Mouse (Mus musculus): ENCODE measurements at regions not wholly inside any gene's neighbourhood (a gene's known extent, or its start where the extent isn't known, plus 50 kb on each side); places are given as distances from the start of the nearest gene placed in this dataset.

DNA sequence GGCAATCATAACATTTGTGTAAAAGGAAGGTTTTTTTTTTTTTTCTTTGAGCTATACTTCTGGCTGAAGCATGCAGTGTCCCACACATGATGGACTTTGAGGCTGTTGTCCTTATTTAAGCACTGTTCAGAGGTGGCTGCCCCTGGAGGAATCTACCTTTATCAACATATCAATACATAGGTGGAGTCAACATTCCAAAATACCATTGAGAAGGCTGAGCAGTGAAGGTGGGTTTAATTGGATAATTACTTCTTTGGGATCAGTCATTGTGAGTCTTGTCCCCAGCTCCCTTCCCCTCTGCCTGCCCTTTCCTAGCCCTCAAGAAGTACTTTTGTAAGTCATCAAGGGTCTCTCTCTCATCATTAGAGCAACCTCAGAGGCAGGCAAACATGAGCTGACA, 951.9 kb upstream of the Map3k7 start:
- H3K36me3 ChIP-seq (ENCODE audit: control insufficient read depth, insufficient read depth) = no peaks in the 10 kb centered on the region
- H3K27me3 ChIP-seq (ENCODE audit: control insufficient read depth, insufficient read depth, insufficient read length) = no peaks in the 10 kb centered on the region
- H3K79me2 ChIP-seq (ENCODE audit: control insufficient read depth, insufficient read depth) = no peaks in the 10 kb centered on the region
- no peak overlapping the region for H3K4me3 ChIP-seq (ENCODE audit: insufficient read depth, poor library complexity, severe bottlenecking)
- no peak for TF ChIP-seq MYOG (IDR thresholded peaks at IDR 0.05; ENCODE audit: control insufficient read depth, extremely low read depth, insufficient read length)
- TF ChIP-seq CEBPB (IDR thresholded peaks at IDR 0.05; ENCODE audit: low read depth) = no peak
- no peak for TF ChIP-seq MYOD1 (IDR thresholded peaks at IDR 0.05; ENCODE audit: control insufficient read depth, insufficient read length, low read depth)
- no peak for TF ChIP-seq MAX (IDR thresholded peaks at IDR 0.05)
- TF ChIP-seq FOSL1 (IDR thresholded peaks at IDR 0.05; ENCODE audit: insufficient read depth, low read length, poor library complexity, severe bottlenecking) = no peak
- TF ChIP-seq CTCF (IDR thresholded peaks at IDR 0.05; ENCODE audit: control insufficient read depth, insufficient read depth, insufficient read length) = no peak
- TF ChIP-seq USF1 (IDR thresholded peaks at IDR 0.05; ENCODE audit: low read depth) = no peak
- no peak overlapping the region for H3ac ChIP-seq (ENCODE audit: control insufficient read depth, insufficient read length, low read depth)
- H3K79me3 ChIP-seq (ENCODE audit: low read depth) = no peaks in the 10 kb centered on the region

DNA sequence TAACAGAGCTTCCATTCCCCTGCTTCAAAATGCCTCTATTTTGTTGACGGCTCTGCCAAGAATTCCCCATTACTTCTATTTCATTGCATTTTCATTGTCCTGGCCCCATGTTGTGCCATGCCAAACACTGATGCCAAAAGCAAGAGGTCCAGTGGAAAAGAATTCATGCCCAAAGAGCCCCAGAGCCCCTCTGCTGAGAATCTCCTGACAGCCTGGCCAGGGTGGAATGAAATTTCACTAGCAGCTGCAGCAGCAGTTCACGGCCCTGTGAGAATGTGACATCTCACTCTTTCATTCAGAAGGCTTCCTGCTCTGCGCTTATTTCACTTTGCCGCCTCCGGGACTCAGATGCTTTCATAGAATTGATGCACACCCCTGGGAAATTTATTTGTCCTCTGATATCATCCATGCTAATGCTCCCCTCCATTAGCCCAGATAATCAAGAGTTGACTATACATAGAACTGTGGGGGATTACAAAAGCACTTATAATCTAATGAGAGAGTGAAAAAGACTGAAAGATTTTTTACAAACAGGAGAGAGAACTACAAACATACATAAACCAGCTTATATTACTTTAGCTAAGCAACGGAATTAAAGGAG, 911.7 kb upstream of the Map3k7 start:
- no peaks in the 10 kb centered on the region for H3K79me2 ChIP-seq (ENCODE audit: control insufficient read depth, insufficient read depth)
- H3K79me3 ChIP-seq (ENCODE audit: low read depth) = no peaks in the 10 kb centered on the region
- H3K36me3 ChIP-seq (ENCODE audit: control insufficient read depth, insufficient read depth) = no peaks in the 10 kb centered on the region
- no peak overlapping the region for H3ac ChIP-seq (ENCODE audit: control insufficient read depth, insufficient read length, low read depth)
- H3K4me3 ChIP-seq (ENCODE audit: insufficient read depth, poor library complexity, severe bottlenecking) = no peak overlapping the region
- H3K27me3 ChIP-seq (ENCODE audit: control insufficient read depth, insufficient read depth, insufficient read length) = no peaks in the 10 kb centered on the region
- TF ChIP-seq FOSL1 (IDR thresholded peaks at IDR 0.05; ENCODE audit: insufficient read depth, low read length, poor library complexity, severe bottlenecking) (no peak), MAX (IDR thresholded peaks at IDR 0.05) (no peak), CEBPB (IDR thresholded peaks at IDR 0.05; ENCODE audit: low read depth) (no peak), USF1 (IDR thresholded peaks at IDR 0.05; ENCODE audit: low read depth) (no peak), CTCF (IDR thresholded peaks at IDR 0.05; ENCODE audit: control insufficient read depth, insufficient read depth, insufficient read length) (no peak), MYOD1 (IDR thresholded peaks at IDR 0.05; ENCODE audit: control insufficient read depth, insufficient read length, low read depth) (no peak), MYOG (IDR thresholded peaks at IDR 0.05; ENCODE audit: control insufficient read depth, extremely low read depth, insufficient read length) (no peak)

DNA sequence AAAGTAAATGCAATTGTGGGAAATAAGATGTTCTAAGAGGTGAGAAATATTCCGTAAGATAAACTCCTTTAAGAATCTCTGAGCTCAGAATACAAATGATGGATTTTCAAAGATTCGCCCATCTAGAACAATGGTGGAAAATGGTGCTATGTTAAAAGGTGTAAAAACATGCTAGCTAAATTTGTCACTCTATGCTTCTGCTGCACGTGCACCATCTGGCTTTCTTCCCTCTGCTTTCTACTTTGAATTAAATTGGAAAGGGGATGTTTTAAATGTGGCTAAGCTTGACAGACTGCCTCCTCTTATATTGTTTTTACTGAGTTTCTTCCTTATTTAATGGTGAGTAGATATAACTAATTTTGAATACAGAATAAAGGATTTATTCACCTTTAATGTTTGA, 887.7 kb upstream of the Map3k7 start:
- Histone ChIP-seq H3K36me3 (ENCODE audit: control insufficient read depth, insufficient read depth) (no peaks in the 10 kb centered on the region), H3K79me3 (ENCODE audit: low read depth) (no peaks in the 10 kb centered on the region), H3ac (ENCODE audit: control insufficient read depth, insufficient read length, low read depth) (no peak overlapping the region), H3K4me3 (ENCODE audit: insufficient read depth, poor library complexity, severe bottlenecking) (no peak overlapping the region), H3K79me2 (ENCODE audit: control insufficient read depth, insufficient read depth) (no peaks in the 10 kb centered on the region), H3K27me3 (ENCODE audit: control insufficient read depth, insufficient read depth, insufficient read length) (no peaks in the 10 kb centered on the region)
- TF ChIP-seq CTCF (IDR thresholded peaks at IDR 0.05; ENCODE audit: control insufficient read depth, insufficient read depth, insufficient read length) (no peak), USF1 (IDR thresholded peaks at IDR 0.05; ENCODE audit: low read depth) (no peak), CEBPB (IDR thresholded peaks at IDR 0.05; ENCODE audit: low read depth) (no peak), MYOG (IDR thresholded peaks at IDR 0.05; ENCODE audit: control insufficient read depth, extremely low read depth, insufficient read length) (no peak), MAX (IDR thresholded peaks at IDR 0.05) (no peak), FOSL1 (IDR thresholded peaks at IDR 0.05; ENCODE audit: insufficient read depth, low read length, poor library complexity, severe bottlenecking) (no peak), MYOD1 (IDR thresholded peaks at IDR 0.05; ENCODE audit: control insufficient read depth, insufficient read length, low read depth) (no peak)

DNA sequence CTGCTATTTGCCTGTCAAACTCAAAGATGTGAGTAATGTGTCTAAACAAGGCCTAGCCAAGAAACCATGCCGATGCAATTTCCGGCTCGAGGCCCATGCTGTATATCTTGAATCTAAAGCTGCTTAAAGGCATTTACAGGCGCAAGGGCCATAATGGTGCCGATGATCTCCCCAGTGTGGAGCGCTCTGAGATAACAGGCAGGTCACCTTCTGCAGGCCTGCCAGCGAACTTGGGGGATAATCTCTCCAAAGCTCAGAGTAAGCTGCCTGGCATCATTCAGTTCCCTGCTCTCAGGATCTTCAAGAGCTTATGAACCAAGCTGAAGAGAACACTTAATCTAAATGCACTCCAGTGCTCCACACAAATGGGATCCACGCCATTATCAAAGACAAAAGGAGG, 842.3 kb upstream of the Map3k7 start:
- Histone ChIP-seq H3K27me3 (ENCODE audit: control insufficient read depth, insufficient read depth, insufficient read length) (no peaks in the 10 kb centered on the region), H3K79me3 (ENCODE audit: low read depth) (no peaks in the 10 kb centered on the region), H3K4me3 (ENCODE audit: insufficient read depth, poor library complexity, severe bottlenecking) (no peak overlapping the region), H3K79me2 (ENCODE audit: control insufficient read depth, insufficient read depth) (no peaks in the 10 kb centered on the region), H3ac (ENCODE audit: control insufficient read depth, insufficient read length, low read depth) (no peak overlapping the region), H3K36me3 (ENCODE audit: control insufficient read depth, insufficient read depth) (no peaks in the 10 kb centered on the region)
- TF ChIP-seq CEBPB (IDR thresholded peaks at IDR 0.05; ENCODE audit: low read depth) (no peak), MAX (IDR thresholded peaks at IDR 0.05) (no peak), MYOD1 (IDR thresholded peaks at IDR 0.05; ENCODE audit: control insufficient read depth, insufficient read length, low read depth) (no peak), USF1 (IDR thresholded peaks at IDR 0.05; ENCODE audit: low read depth) (no peak), MYOG (IDR thresholded peaks at IDR 0.05; ENCODE audit: control insufficient read depth, extremely low read depth, insufficient read length) (no peak), CTCF (IDR thresholded peaks at IDR 0.05; ENCODE audit: control insufficient read depth, insufficient read depth, insufficient read length) (no peak), FOSL1 (IDR thresholded peaks at IDR 0.05; ENCODE audit: insufficient read depth, low read length, poor library complexity, severe bottlenecking) (no peak)

DNA sequence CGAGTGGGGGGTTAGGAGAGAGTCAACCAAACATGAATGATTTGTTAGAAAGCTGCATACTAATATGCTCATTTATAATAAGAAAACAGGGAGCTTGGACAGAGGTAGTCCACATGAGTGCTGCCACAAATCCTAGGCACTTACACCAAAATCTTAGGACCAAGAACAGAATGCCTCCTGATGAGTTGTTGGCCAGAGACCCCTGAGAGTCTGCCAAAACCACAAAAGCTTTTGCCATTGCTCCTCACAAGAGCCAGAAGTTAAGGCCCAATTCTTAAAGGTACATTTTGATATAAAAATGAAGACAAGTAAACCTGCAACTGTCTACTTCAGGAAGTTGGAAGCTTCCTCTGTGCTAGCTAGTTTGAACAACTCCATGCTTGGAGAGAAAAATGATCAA, 820.7 kb upstream of the Map3k7 start:
- no peak overlapping the region for H3ac ChIP-seq (ENCODE audit: control insufficient read depth, insufficient read length, low read depth)
- no peak for TF ChIP-seq FOSL1 (IDR thresholded peaks at IDR 0.05; ENCODE audit: insufficient read depth, low read length, poor library complexity, severe bottlenecking)
- no peak for TF ChIP-seq USF1 (IDR thresholded peaks at IDR 0.05; ENCODE audit: low read depth)
- no peak for TF ChIP-seq MAX (IDR thresholded peaks at IDR 0.05)
- TF ChIP-seq MYOG (IDR thresholded peaks at IDR 0.05; ENCODE audit: control insufficient read depth, extremely low read depth, insufficient read length) = no peak
- no peak for TF ChIP-seq CTCF (IDR thresholded peaks at IDR 0.05; ENCODE audit: control insufficient read depth, insufficient read depth, insufficient read length)
- TF ChIP-seq MYOD1 (IDR thresholded peaks at IDR 0.05; ENCODE audit: control insufficient read depth, insufficient read length, low read depth) = no peak
- TF ChIP-seq CEBPB (IDR thresholded peaks at IDR 0.05; ENCODE audit: low read depth) = no peak
- no peak overlapping the region for H3K4me3 ChIP-seq (ENCODE audit: insufficient read depth, poor library complexity, severe bottlenecking)
- no peaks in the 10 kb centered on the region for H3K27me3 ChIP-seq (ENCODE audit: control insufficient read depth, insufficient read depth, insufficient read length)
- H3K79me2 ChIP-seq (ENCODE audit: control insufficient read depth, insufficient read depth) = no peaks in the 10 kb centered on the region
- no peaks in the 10 kb centered on the region for H3K79me3 ChIP-seq (ENCODE audit: low read depth)
- H3K36me3 ChIP-seq (ENCODE audit: control insufficient read depth, insufficient read depth) = no peaks in the 10 kb centered on the region

Measured in C2C12 (cell line).